Mouse (Mus musculus) lung, embryonic 16.5 days (tissue): ENCODE measurements around the gene Mrps27. TPM values are rescaled to one million over a fixed set of nuclear protein-coding genes. Genes with fewer than 3 reads are reported as not detected.

Source experiments
- ATAC-seq: fragments of 200-750 bp; cut with Nextera tagmentation; 2 replicates; pipeline ENCODE4 v1.8.0; 2017; ENCODE audit warnings: low read depth, mild to moderate bottlenecking, moderate library complexity
- H3K27ac ChIP-seq: fragments of 300-500 bp; sonication (generic); 2 replicates; pipeline ENCODE4 v1.5.1; 2014; ENCODE audit warnings: mild to moderate bottlenecking, control low read depth, low read length
- H3K27me3 ChIP-seq: fragments of 300-500 bp; sonication (generic); 2 replicates; pipeline ENCODE4 v1.6.1; 2014; ENCODE audit warnings: low read depth, low read length, mixed read lengths; ENCODE audit not compliant: control insufficient read depth, insufficient read depth
- H3K36me3 ChIP-seq: fragments of 300-500 bp; sonication (generic); 2 replicates; pipeline ENCODE4 v1.6.1; 2014; ENCODE audit warnings: low read length; ENCODE audit not compliant: control insufficient read depth, insufficient read depth
- H3K4me1 ChIP-seq: fragments of 300-500 bp; sonication (generic); replicated peaks from 2 replicates; pipeline ENCODE4 v1.6.1; 2014; ENCODE audit warnings: low read length, mixed read lengths; ENCODE audit not compliant: control insufficient read depth, insufficient read depth
- H3K4me2 ChIP-seq: fragments of 300-500 bp; sonication (generic); 2 replicates; pipeline ENCODE4 v1.6.1; 2014; ENCODE audit warnings: low read depth, low read length, control low read depth
- H3K4me3 ChIP-seq: fragments of 300-500 bp; sonication (generic); 2 replicates; pipeline ENCODE4 v1.5.1; 2014; ENCODE audit warnings: mild to moderate bottlenecking, low read length, control low read depth
- H3K9ac ChIP-seq: fragments of 300-500 bp; sonication (generic); 2 replicates; pipeline ENCODE4 v1.6.1; 2014; ENCODE audit warnings: low read length, control low read depth
- H3K9me3 ChIP-seq: fragments of 300-500 bp; sonication (generic); 2 replicates; pipeline ENCODE4 v1.6.1; 2016; ENCODE audit warnings: low read length; ENCODE audit not compliant: control insufficient read depth
- WGBS: fragments of 180-500 bp; shearing (Covaris S2); extraction: QIAGEN DNeasy Blood & Tissue Kit; methylation state at CpG from one replicate; pipeline ENCODE4 v1.1.7; 2014; 5-methylcytosine and 5-hydroxymethylcytosine counted together
- polyA plus RNA-seq: library from polyadenylated mRNA; unstranded; fragments of >200 nt; fragmentation: Nextera tagmentation; extraction: Ambion mirVana; gene quantifications from 2 replicates; pipeline ENCODE4 v1.2.1, GENCODE M21; 2015

Gene Mrps27
- polyA plus RNA-seq, 1 experiment from 2014 or later: 53.8 TPM

DNA sequence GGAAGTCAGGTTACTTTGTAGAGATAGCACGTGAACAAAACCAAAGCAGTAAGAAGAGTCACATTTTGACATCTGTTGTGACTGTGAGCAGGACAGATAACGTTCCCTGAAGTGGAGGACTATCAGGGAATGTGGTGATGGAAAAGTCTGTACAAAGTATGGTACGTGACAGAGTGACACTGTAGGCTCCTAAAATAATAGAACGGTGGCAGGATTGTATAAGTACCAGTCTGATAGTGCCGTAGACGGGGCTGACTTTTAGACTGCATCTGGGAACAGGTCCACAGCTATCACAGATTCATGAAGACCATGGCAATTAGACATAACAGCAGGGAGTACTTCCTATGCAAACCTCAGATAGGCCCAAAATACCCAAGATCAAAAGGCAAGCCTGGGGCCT, 3.1 kb upstream of the Mrps27 start:
- WGBS: 92% methylated on average over 6 of the region's 6 CpGs
- no peak for ATAC-seq
- Histone ChIP-seq H3K36me3 (peaks cover 22% of the 10 kb centered on the region), H3K9me3 (no peaks in the 10 kb centered on the region), H3K27me3 (no peaks in the 10 kb centered on the region), H3K27ac (no peak overlapping the region), H3K4me2 (no peak overlapping the region), H3K4me1 (peaks cover 11% of the 10 kb centered on the region), H3K9ac (no peak overlapping the region), H3K4me3 (no peak overlapping the region)

- ATAC-seq: peak; percentile 83
- Histone ChIP-seq H3K27ac (peak overlapping the region; percentile 86), H3K4me3 (peak overlapping the region; percentile 91), H3K27me3 (no peaks in the 10 kb centered on the region), H3K36me3 (peaks cover 17% of the 10 kb centered on the region), H3K4me1 (peaks cover 11% of the 10 kb centered on the region), H3K4me2 (peak overlapping the region; percentile 80), H3K9ac (peak overlapping the region; percentile 94), H3K9me3 (no peaks in the 10 kb centered on the region)
- WGBS: under 1% methylated on average over 30 of the region's 30 CpGs
Measured at GRCm38 (mm10) chr13:99343876-99344598, 549 bp upstream of the Mrps27 start.

DNA sequence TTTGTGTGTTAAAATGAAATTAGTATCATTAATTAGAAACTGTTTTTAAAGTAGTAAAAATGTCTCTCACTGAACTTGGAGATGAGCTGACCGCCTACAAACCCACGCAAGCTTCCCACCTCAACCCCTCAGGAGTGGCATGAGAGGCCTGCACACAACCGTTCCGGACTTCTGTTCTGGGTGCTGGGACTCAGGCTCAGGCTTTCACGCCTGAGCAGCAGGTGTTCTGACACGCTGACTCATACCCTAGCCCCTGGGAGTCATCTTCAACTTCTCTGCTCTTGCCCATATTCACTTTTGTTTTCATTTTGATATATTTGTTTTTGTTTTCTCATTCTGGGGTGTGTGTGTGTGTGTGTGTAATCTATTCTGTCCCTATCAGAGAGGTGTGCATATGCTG, 5.4 kb downstream of the Mrps27 start:
- no peak for ATAC-seq
- Histone ChIP-seq H3K4me1 (peaks cover 5% of the 10 kb centered on the region), H3K27ac (no peak overlapping the region), H3K27me3 (no peaks in the 10 kb centered on the region), H3K4me2 (no peak overlapping the region), H3K9ac (no peak overlapping the region), H3K36me3 (peaks cover 3% of the 10 kb centered on the region; the same call in 1 of the 2 replicates), H3K9me3 (no peaks in the 10 kb centered on the region), H3K4me3 (no peak overlapping the region)
- WGBS: 87% methylated on average over 6 of the region's 6 CpGs

DNA sequence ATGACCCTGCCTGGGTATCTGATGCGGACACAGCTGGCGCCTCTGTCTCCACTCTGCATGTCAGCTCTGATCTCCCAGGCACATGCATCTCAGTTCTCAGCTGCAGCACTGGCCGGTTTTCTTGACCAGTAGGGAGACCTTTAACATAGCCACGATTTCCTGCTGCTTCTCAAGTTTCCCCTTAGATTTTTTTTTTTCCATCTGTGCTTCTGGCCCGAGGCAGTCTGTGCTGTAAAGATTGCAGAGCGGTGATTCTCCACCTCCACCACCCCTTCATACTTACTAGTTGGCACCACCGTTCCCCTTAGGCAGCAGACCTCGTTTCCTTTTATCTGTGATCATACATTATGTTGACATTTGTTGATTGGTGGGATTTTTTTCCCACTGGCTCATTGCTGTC, 6.6 kb downstream of the Mrps27 start:
- Histone ChIP-seq H3K4me2 (no peak overlapping the region), H3K36me3 (peaks cover 3% of the 10 kb centered on the region; the same call in 1 of the 2 replicates), H3K9me3 (no peaks in the 10 kb centered on the region), H3K4me1 (no peaks in the 10 kb centered on the region), H3K4me3 (no peak overlapping the region), H3K9ac (no peak overlapping the region), H3K27ac (no peak overlapping the region), H3K27me3 (no peaks in the 10 kb centered on the region)
- no peak for ATAC-seq
- WGBS: 49% methylated on average over 8 of the region's 8 CpGs

DNA sequence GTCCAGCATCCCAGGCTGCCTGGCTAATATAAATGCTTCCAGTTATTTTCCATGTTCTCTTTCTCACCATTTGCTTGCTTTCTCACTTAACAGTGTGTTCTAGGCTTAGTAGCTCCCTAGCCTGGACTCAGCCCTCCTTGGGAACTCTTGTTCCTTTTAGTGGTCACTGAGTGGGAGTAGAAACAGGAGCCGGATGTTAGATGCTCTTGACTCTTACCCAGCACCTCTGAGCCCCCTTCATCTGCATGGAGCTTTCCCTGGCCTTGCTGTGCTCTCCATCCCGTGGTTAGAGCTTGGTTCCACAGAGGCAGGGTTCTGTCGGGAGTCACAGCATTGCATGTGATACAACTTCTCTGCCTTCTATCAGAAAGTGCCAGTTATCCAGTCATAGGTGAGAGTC, 7.0 kb downstream of the Mrps27 start:
- no peaks in the 10 kb centered on the region for H3K4me1 ChIP-seq
- H3K27me3 ChIP-seq: no peaks in the 10 kb centered on the region
- H3K4me2 ChIP-seq: no peak overlapping the region
- no peak for ATAC-seq
- peaks cover 3% of the 10 kb centered on the region; the same call in 1 of the 2 replicates for H3K36me3 ChIP-seq
- 77% methylated on average over 3 of the region's 3 CpGs for WGBS
- no peak overlapping the region for H3K4me3 ChIP-seq
- no peak overlapping the region for H3K27ac ChIP-seq
- no peaks in the 10 kb centered on the region for H3K9me3 ChIP-seq
- H3K9ac ChIP-seq: no peak overlapping the region

DNA sequence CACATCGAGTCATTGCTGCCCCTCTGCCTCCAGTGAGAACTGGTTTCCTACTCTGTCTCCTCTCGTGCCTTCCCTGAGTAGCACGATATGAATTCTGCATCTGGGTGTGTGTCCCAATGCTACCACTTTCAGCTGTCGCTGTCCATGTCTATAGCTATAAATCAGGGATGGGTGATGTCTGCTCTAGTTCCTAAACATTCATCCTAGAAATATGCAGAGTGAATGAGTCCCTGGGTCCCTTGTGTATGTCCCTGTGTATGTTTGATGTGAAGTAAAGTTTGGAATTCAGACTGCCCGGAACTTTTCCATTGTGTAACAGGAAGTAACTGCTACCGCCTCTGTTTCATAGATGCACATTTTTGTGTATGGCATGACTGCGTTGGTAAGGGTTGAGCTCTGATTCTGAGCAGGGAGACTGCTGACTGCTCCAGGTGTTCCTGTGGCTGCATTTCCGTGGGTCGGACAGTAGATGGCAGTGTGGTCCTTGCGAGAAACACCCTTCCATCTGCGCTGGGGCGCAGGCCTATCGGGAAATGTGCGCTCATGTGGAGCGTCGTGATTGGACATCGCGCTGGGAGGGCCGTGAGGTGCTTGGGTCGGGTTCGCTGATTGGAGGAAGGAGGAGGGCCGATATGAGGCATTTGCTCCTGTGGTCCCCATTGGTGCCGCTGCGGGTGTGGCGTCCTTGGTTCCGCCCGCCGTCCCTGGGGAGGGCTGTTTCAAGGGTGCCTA, 8.3 kb downstream of the Mrps27 start:
- Histone ChIP-seq H3K4me2 (peak overlapping the region; percentile 59), H3K4me1 (no peaks in the 10 kb centered on the region), H3K27ac (peak overlapping the region; percentile 51), H3K4me3 (peak overlapping the region; percentile 57), H3K9ac (peak overlapping the region; percentile 61), H3K27me3 (no peaks in the 10 kb centered on the region), H3K9me3 (no peaks in the 10 kb centered on the region), H3K36me3 (peaks cover 3% of the 10 kb centered on the region; the same call in 1 of the 2 replicates)
- WGBS: 10% methylated on average over 28 of the region's 28 CpGs
- peak; percentile 100 for ATAC-seq

DNA sequence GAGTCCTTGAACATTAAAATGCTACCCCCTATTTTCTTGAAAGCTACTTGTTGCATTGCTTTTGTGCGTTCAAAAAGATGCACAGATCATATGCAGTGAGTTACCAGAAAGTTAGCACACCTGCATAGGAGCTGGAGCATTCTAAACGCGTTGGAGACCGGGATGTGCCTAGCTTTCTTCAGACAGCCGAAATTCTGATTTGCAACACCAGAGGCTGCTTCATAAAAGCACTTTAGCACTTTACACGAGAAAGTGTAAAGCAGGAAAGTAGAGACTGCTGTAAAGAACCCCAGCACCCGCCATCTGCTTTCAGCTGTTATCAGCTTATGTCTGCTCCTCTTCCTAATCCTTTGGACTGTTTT, 8.9 kb downstream of the Mrps27 start:
- Histone ChIP-seq H3K4me2 (peak overlapping the region; percentile 59), H3K9me3 (no peaks in the 10 kb centered on the region), H3K27me3 (no peaks in the 10 kb centered on the region), H3K27ac (peak overlapping the region; percentile 51), H3K36me3 (peaks cover 3% of the 10 kb centered on the region; the same call in 1 of the 2 replicates), H3K4me3 (peak overlapping the region; percentile 57), H3K4me1 (no peaks in the 10 kb centered on the region), H3K9ac (peak overlapping the region; percentile 61)
- peak; percentile 13 for ATAC-seq
- WGBS: 5% methylated on average over 7 of the region's 7 CpGs

DNA sequence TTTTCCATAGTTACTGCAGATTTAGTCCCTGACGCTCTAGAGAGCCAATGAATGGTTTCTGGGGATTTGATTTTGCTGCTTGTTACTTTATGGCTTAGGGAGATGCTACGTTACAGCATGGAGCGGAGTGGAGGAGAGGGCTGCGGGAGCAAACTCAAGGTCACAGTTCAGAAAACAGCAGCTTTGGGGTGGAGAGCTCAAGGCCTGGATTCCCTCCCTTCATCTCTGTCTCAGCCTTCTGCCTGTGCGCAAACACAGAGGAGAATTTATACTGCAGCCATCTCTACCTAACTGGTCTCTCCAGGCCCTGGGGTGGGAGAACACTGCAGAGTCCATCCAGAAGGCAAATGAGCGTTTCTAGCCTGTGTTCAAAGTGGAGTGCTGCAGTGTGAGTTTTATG, 10.5 kb downstream of the Mrps27 start:
- Histone ChIP-seq H3K4me3 (no peak overlapping the region), H3K4me1 (no peaks in the 10 kb centered on the region), H3K27ac (no peak overlapping the region), H3K9me3 (no peaks in the 10 kb centered on the region), H3K4me2 (no peak overlapping the region), H3K36me3 (0 out of 2 replicates have a peak, but pooled peaks cover 5% of the 10 kb centered on the region), H3K9ac (no peak overlapping the region), H3K27me3 (no peaks in the 10 kb centered on the region)
- ATAC-seq: no peak
- WGBS: 83% methylated on average over 6 of the region's 6 CpGs

GRCm38 (mm10) chr13:99355861-99356260, 11.3 kb downstream of the Mrps27 start:
- no peaks in the 10 kb centered on the region for H3K27me3 ChIP-seq
- 45% methylated on average over 7 of the region's 7 CpGs for WGBS
- no peaks in the 10 kb centered on the region for H3K9me3 ChIP-seq
- no peak overlapping the region for H3K27ac ChIP-seq
- H3K4me2 ChIP-seq: no peak overlapping the region
- H3K36me3 ChIP-seq: 0 out of 2 replicates have a peak, but pooled peaks cover 5% of the 10 kb centered on the region
- no peaks in the 10 kb centered on the region for H3K4me1 ChIP-seq
- no peak overlapping the region for H3K9ac ChIP-seq
- no peak for ATAC-seq
- no peak overlapping the region for H3K4me3 ChIP-seq
